ENCODE assay signal across 14 mouse cellular contexts in the genomic region with DNA sequence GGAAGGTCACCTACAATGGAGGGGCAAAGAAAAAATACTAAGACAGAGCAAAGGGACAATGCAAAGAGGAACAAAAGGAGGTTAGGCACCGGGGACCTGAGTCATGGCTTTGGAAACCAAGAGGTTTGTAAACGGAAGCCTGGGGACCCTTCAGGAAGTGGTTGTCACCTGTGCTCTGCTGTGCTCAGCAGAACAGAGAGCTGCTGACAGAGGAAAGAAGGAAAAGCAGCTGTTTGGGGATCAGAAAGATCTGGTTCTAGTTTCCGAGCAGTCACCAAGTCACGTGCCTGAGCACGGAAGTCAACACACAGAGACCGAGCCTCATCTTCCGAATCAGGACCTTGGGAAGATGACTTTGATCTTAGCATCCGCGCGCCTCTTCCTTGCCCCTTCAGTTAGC.
DNase-seq lines count a peak whose midpoint lies in the region; ATAC-seq lines count a peak whose summit lies in the region.
"Had no signal": no experiment of that assay in that cellular context is flagged by ENCODE, and none has a peak within 500 bp of the region (broad histone marks: within the 10 kb centered on the region; RNA-seq: fewer than 3 reads in every experiment).

No protein-coding gene starts in this region.

- H3K4me2 ChIP-seq in liver, embryonic 12.5 days: no peak overlapping the region

- H3K4me1 ChIP-seq in liver, embryonic 12.5 days: no peaks in the 10 kb centered on the region
- peaks cover 54% of the 10 kb centered on the region for H3K4me1 ChIP-seq in megakaryocyte, embryonic 14.5 days

- 21% methylated on average over 10 of the region's 10 CpGs for WGBS in liver, embryonic 12.5 days (ENCODE audit: insufficient replicate concordance)

- H3K27ac ChIP-seq in liver, embryonic 12.5 days: no peak overlapping the region
- H3K27ac ChIP-seq: hindbrain, embryonic 10.5 days had no signal

- H3K4me3 ChIP-seq in liver, embryonic 12.5 days: no peak overlapping the region
- H3K4me3 ChIP-seq in megakaryocyte, embryonic 14.5 days (replicated peaks): peak overlapping the region; percentile 88
- H3K4me3 ChIP-seq: hindbrain, embryonic 10.5 days had no signal

- H3K9ac ChIP-seq in liver, embryonic 12.5 days: no peak overlapping the region

- H3K36me3 ChIP-seq in liver, embryonic 12.5 days: no peaks in the 10 kb centered on the region
- no peaks in the 10 kb centered on the region for H3K36me3 ChIP-seq in megakaryocyte, embryonic 14.5 days (replicated peaks; ENCODE audit: low read length)
- H3K36me3 ChIP-seq: hindbrain, embryonic 10.5 days had no signal

- no peak for ATAC-seq in liver, embryonic 12.5 days
- ATAC-seq in common myeloid progenitor, adult 5-6 weeks (replicated peaks; ENCODE audit: low read depth, poor library complexity, severe bottlenecking): peak; percentile 98

- no peaks in the 10 kb centered on the region for H3K27me3 ChIP-seq in liver, embryonic 12.5 days (replicated peaks)
- H3K27me3 ChIP-seq in megakaryocyte, embryonic 14.5 days (replicated peaks): no peaks in the 10 kb centered on the region

- H3K9me3 ChIP-seq in liver, embryonic 12.5 days (replicated peaks): no peaks in the 10 kb centered on the region
- no peaks in the 10 kb centered on the region for H3K9me3 ChIP-seq in megakaryocyte, embryonic 14.5 days
- H3K9me3 ChIP-seq: hindbrain, embryonic 10.5 days had no signal

- peak; percentile 4 for DNase-seq in liver
- peak; percentile 42 for DNase-seq in thymus, postnatal 25 days
- DNase-seq in left cerebral cortex, postnatal 14 days (ENCODE audit: low spot score in 2 of 2): no peak
- DNase-seq in adrenal gland, postnatal 36 days: no peak
- DNase-seq in kidney, postnatal 36 days: no peak
- DNase-seq: cerebellum, postnatal 25 days; gastrocnemius, postnatal 14 days; kidney, adult 8-10 months; midbrain, embryonic 14.5 days; spleen, adult 18-20 months had no signal

- intact Hi-C loops in left cerebral cortex, postnatal 14 days (cut with DNase I): no loop called here

Comparison
In these comparisons a context has a peak if more than half of its experiments do, and no peak if none do; other contexts are left out.
1. DNase-seq: peak in liver (single experiment) and thymus, postnatal 25 days (single experiment); none in left cerebral cortex, postnatal 14 days (0 of 2), adrenal gland, postnatal 36 days (0 of 2) and kidney, postnatal 36 days (0 of 2).